ENCODE assay signal across 20 mouse cellular contexts in genomic region chr4:141136126-141136525, GRCm38 (mm10). TPM values are rescaled to one million over a fixed set of nuclear protein-coding genes. Genes with fewer than 3 reads are reported as not detected.
DNase-seq lines count a peak whose midpoint lies in the region; ATAC-seq and TF ChIP-seq lines count a peak whose summit lies in the region.
"Had no signal": no experiment of that assay in that cellular context is flagged by ENCODE, and none has a peak within 500 bp of the region (broad histone marks: within the 10 kb centered on the region; RNA-seq: fewer than 3 reads in every experiment).

No protein-coding gene starts in this region.

- no peak for ATAC-seq in hindbrain, embryonic 13.5 days (ENCODE audit: low FRiP score)
- ATAC-seq in hindbrain, embryonic 14.5 days (ENCODE audit: low FRiP score), result no peak
- ATAC-seq in midbrain, embryonic 14.5 days (ENCODE audit: low FRiP score, low TSS enrichment), result no peak
- no peak for ATAC-seq in intestine, postnatal 0 days
- ATAC-seq in stomach, embryonic 16.5 days (ENCODE audit: insufficient read depth, low FRiP score), result no peak
- ATAC-seq: forebrain, embryonic 14.5 days; midbrain, embryonic 15.5 days had no signal

- H3K4me3 ChIP-seq in hindbrain, embryonic 13.5 days, result no peak overlapping the region
- H3K4me3 ChIP-seq in hindbrain, embryonic 14.5 days (replicated peaks; ENCODE audit: low read length), result no peak overlapping the region
- H3K4me3 ChIP-seq in midbrain, embryonic 10.5 days, result peak overlapping the region; percentile 29
- H3K4me3 ChIP-seq in midbrain, embryonic 14.5 days (replicated peaks; ENCODE audit: low read depth, low read length), result no peak overlapping the region
- no peak overlapping the region for H3K4me3 ChIP-seq in intestine, postnatal 0 days (ENCODE audit: low read depth, low read length)
- H3K4me3 ChIP-seq in stomach, embryonic 16.5 days (replicated peaks; ENCODE audit: low read length), result no peak overlapping the region
- H3K4me3 ChIP-seq: layer of hippocampus, adult 2 months; limb, embryonic 13.5 days; midbrain, embryonic 15.5 days had no signal

- no peak for TF ChIP-seq CTCF in intestine, postnatal 0 days (IDR thresholded peaks at IDR 0.05; ENCODE audit: low read depth)

- no peaks in the 10 kb centered on the region for H3K36me3 ChIP-seq in hindbrain, embryonic 13.5 days
- no peaks in the 10 kb centered on the region for H3K36me3 ChIP-seq in hindbrain, embryonic 14.5 days (replicated peaks; ENCODE audit: control insufficient read depth, insufficient read depth)
- H3K36me3 ChIP-seq in midbrain, embryonic 10.5 days, result peaks cover 19% of the 10 kb centered on the region
- H3K36me3 ChIP-seq in midbrain, embryonic 14.5 days (ENCODE audit: control insufficient read depth, insufficient read depth, low read length), result no peaks in the 10 kb centered on the region
- no peaks in the 10 kb centered on the region for H3K36me3 ChIP-seq in intestine, postnatal 0 days (ENCODE audit: control insufficient read depth, insufficient read depth)
- no peaks in the 10 kb centered on the region for H3K36me3 ChIP-seq in stomach, embryonic 16.5 days (ENCODE audit: control insufficient read depth, insufficient read depth, low read length)
- H3K36me3 ChIP-seq: midbrain, embryonic 15.5 days had no signal

- peak overlapping the region; percentile 9; the same call in 1 of the 2 replicates for H3K4me2 ChIP-seq in hindbrain, embryonic 13.5 days
- H3K4me2 ChIP-seq in hindbrain, embryonic 14.5 days (replicated peaks), result no peak overlapping the region
- no peak overlapping the region for H3K4me2 ChIP-seq in midbrain, embryonic 14.5 days (ENCODE audit: low read length)
- H3K4me2 ChIP-seq in intestine, postnatal 0 days (replicated peaks; ENCODE audit: low read depth), result peak overlapping the region; percentile 45
- no peak overlapping the region for H3K4me2 ChIP-seq in stomach, embryonic 16.5 days (ENCODE audit: low read depth, low read length)
- H3K4me2 ChIP-seq: limb, embryonic 13.5 days; midbrain, embryonic 15.5 days had no signal

- H3K4me1 ChIP-seq in hindbrain, embryonic 13.5 days (replicated peaks), result peaks cover 71% of the 10 kb centered on the region
- peaks cover 58% of the 10 kb centered on the region for H3K4me1 ChIP-seq in hindbrain, embryonic 14.5 days (replicated peaks; ENCODE audit: control insufficient read depth, insufficient read depth, low read length)
- peaks cover 73% of the 10 kb centered on the region for H3K4me1 ChIP-seq in midbrain, embryonic 10.5 days
- H3K4me1 ChIP-seq in midbrain, embryonic 14.5 days (ENCODE audit: control insufficient read depth, insufficient read depth, low read length), result peaks cover 38% of the 10 kb centered on the region
- H3K4me1 ChIP-seq in intestine, postnatal 0 days (replicated peaks; ENCODE audit: control insufficient read depth, insufficient read depth, low read length), result peaks cover 33% of the 10 kb centered on the region
- peaks cover 60% of the 10 kb centered on the region for H3K4me1 ChIP-seq in stomach, embryonic 16.5 days (ENCODE audit: control insufficient read depth, insufficient read depth, low read length)

- no peaks in the 10 kb centered on the region for H3K27me3 ChIP-seq in hindbrain, embryonic 13.5 days
- no peaks in the 10 kb centered on the region for H3K27me3 ChIP-seq in hindbrain, embryonic 14.5 days (ENCODE audit: control insufficient read depth, insufficient read depth, low read length)
- H3K27me3 ChIP-seq in midbrain, embryonic 10.5 days (ENCODE audit: low read depth, poor library complexity, severe bottlenecking), result no peaks in the 10 kb centered on the region
- H3K27me3 ChIP-seq in midbrain, embryonic 14.5 days (ENCODE audit: control insufficient read depth, insufficient read depth, low read length), result no peaks in the 10 kb centered on the region
- no peaks in the 10 kb centered on the region for H3K27me3 ChIP-seq in intestine, postnatal 0 days (replicated peaks; ENCODE audit: control insufficient read depth, insufficient read depth, low read length)
- no peaks in the 10 kb centered on the region for H3K27me3 ChIP-seq in stomach, embryonic 16.5 days (ENCODE audit: control insufficient read depth, insufficient read depth, low read length)
- H3K27me3 ChIP-seq: limb, embryonic 13.5 days; midbrain, embryonic 15.5 days had no signal

- peak overlapping the region; percentile 51; the same call in 1 of the 2 replicates for H3K9ac ChIP-seq in hindbrain, embryonic 13.5 days
- H3K9ac ChIP-seq in hindbrain, embryonic 14.5 days, result no peak overlapping the region; the same call in 1 of the 2 replicates
- H3K9ac ChIP-seq in midbrain, embryonic 14.5 days (replicated peaks; ENCODE audit: low read length), result no peak overlapping the region
- H3K9ac ChIP-seq in intestine, postnatal 0 days (ENCODE audit: low read depth, low read length), result peak overlapping the region; percentile 7; the same call in 1 of the 2 replicates
- no peak overlapping the region for H3K9ac ChIP-seq in stomach, embryonic 16.5 days (ENCODE audit: low read length)
- H3K9ac ChIP-seq: limb, embryonic 13.5 days; midbrain, embryonic 15.5 days had no signal

- 68% methylated on average over 7 of the region's 7 CpGs for WGBS in hindbrain, embryonic 13.5 days
- WGBS in hindbrain, embryonic 14.5 days, result 70% methylated on average over 7 of the region's 7 CpGs
- WGBS in midbrain, embryonic 10.5 days, result 77% methylated on average over 7 of the region's 7 CpGs
- WGBS in midbrain, embryonic 14.5 days, result 61% methylated on average over 7 of the region's 7 CpGs
- 51% methylated on average over 7 of the region's 7 CpGs for WGBS in intestine, postnatal 0 days
- 70% methylated on average over 7 of the region's 7 CpGs for WGBS in stomach, embryonic 16.5 days

- H3K27ac ChIP-seq in hindbrain, embryonic 13.5 days, result no peak overlapping the region
- H3K27ac ChIP-seq in hindbrain, embryonic 14.5 days, result no peak overlapping the region
- peak overlapping the region; percentile 68 for H3K27ac ChIP-seq in midbrain, embryonic 10.5 days (replicated peaks)
- no peak overlapping the region for H3K27ac ChIP-seq in midbrain, embryonic 14.5 days (replicated peaks; ENCODE audit: low read depth, low read length)
- H3K27ac ChIP-seq in intestine, postnatal 0 days (ENCODE audit: low read depth, low read length), result peak overlapping the region; percentile 51
- H3K27ac ChIP-seq in stomach, embryonic 16.5 days (ENCODE audit: low read length), result 0 out of 2 replicates have a peak overlapping the region, but pooled peaks have one; percentile 4
- H3K27ac ChIP-seq: limb, embryonic 13.5 days; midbrain, embryonic 15.5 days had no signal

- DNase-seq in hindbrain, embryonic 14.5 days (ENCODE audit: low spot score), result no peak
- DNase-seq in midbrain, embryonic 10.5 days (ENCODE audit: low spot score), result no peak
- DNase-seq in midbrain, embryonic 14.5 days, result no peak
- DNase-seq in MN1 (ENCODE audit: low spot score), result no peak
- no peak for DNase-seq in layer of hippocampus, postnatal 10 days (ENCODE audit: low spot score in 2 of 2)
- DNase-seq: adrenal gland, postnatal 10 days; cerebellum, adult 9-10 months; embryo, embryonic 11 days; heart, adult 11 months; heart, postnatal 14 days; kidney, adult 18-20 months; lung, postnatal 36 days had no signal

- H3K9me3 ChIP-seq in hindbrain, embryonic 13.5 days, result no peaks in the 10 kb centered on the region
- no peaks in the 10 kb centered on the region for H3K9me3 ChIP-seq in hindbrain, embryonic 14.5 days (ENCODE audit: control insufficient read depth, low read length)
- no peaks in the 10 kb centered on the region for H3K9me3 ChIP-seq in midbrain, embryonic 10.5 days (replicated peaks)
- H3K9me3 ChIP-seq in midbrain, embryonic 14.5 days (ENCODE audit: control insufficient read depth, low read length), result no peaks in the 10 kb centered on the region
- no peaks in the 10 kb centered on the region for H3K9me3 ChIP-seq in intestine, postnatal 0 days (ENCODE audit: control insufficient read depth)
- H3K9me3 ChIP-seq in stomach, embryonic 16.5 days (replicated peaks; ENCODE audit: control insufficient read depth, low read length), result no peaks in the 10 kb centered on the region
- H3K9me3 ChIP-seq: limb, embryonic 13.5 days; midbrain, embryonic 15.5 days had no signal

RNA-seq across cellular contexts. Expression of gene Szrd1, which starts 3.4 kb away (rescaled TPM):
- polyA plus RNA-seq in hindbrain, embryonic 13.5 days (2015; fragmentation: Nextera tagmentation; extraction: Ambion mirVana), result 28.9 and 29.3 TPM in 2 replicates
- 17.8 and 23.7 TPM in 2 replicates for polyA plus RNA-seq in hindbrain, embryonic 14.5 days (2014; fragmentation: Nextera tagmentation; extraction: Ambion mirVana)
- polyA plus RNA-seq in midbrain, embryonic 10.5 days (2016; fragmentation: Nextera tagmentation; extraction: Ambion mirVana), result 35.2 and 36.3 TPM in 2 replicates
- 17.1 and 38.5 TPM in 2 replicates for polyA plus RNA-seq in midbrain, embryonic 14.5 days (2014; fragmentation: Nextera tagmentation; extraction: Ambion mirVana)
- polyA plus RNA-seq in intestine, postnatal 0 days (2015; fragmentation: Nextera tagmentation; extraction: Ambion mirVana), result 35.0 TPM in 2 replicates
- polyA plus RNA-seq in stomach, embryonic 16.5 days (2015; fragmentation: Nextera tagmentation; extraction: Ambion mirVana), result 51.6 and 53.0 TPM in 2 replicates
- 10 to 100 TPM; 47.5 to 57.3 TPM for total RNA-seq in layer of hippocampus, postnatal 10 days (2021)

RNA-seq across cellular contexts. Expression of gene Fbxo42, which starts 11.6 kb away (rescaled TPM):
- 21.9 and 22.3 TPM in 2 replicates for polyA plus RNA-seq in hindbrain, embryonic 13.5 days (2015; fragmentation: Nextera tagmentation; extraction: Ambion mirVana)
- 26.2 and 27.6 TPM in 2 replicates for polyA plus RNA-seq in hindbrain, embryonic 14.5 days (2014; fragmentation: Nextera tagmentation; extraction: Ambion mirVana)
- 24.2 and 25.3 TPM in 2 replicates for polyA plus RNA-seq in midbrain, embryonic 10.5 days (2016; fragmentation: Nextera tagmentation; extraction: Ambion mirVana)
- 28.6 and 31.9 TPM in 2 replicates for polyA plus RNA-seq in midbrain, embryonic 14.5 days (2014; fragmentation: Nextera tagmentation; extraction: Ambion mirVana)
- 11.6 and 14.3 TPM in 2 replicates for polyA plus RNA-seq in intestine, postnatal 0 days (2015; fragmentation: Nextera tagmentation; extraction: Ambion mirVana)
- 18.3 and 22.0 TPM in 2 replicates for polyA plus RNA-seq in stomach, embryonic 16.5 days (2015; fragmentation: Nextera tagmentation; extraction: Ambion mirVana)
- total RNA-seq in layer of hippocampus, postnatal 10 days (2021), result 10 to 100 TPM; 28.6 to 33.0 TPM

RNA-seq across cellular contexts. Expression of gene Spata21, which starts 48.0 kb away (rescaled TPM):
- 0.17 and 0.40 TPM in 2 replicates for polyA plus RNA-seq in hindbrain, embryonic 13.5 days (2015; fragmentation: Nextera tagmentation; extraction: Ambion mirVana)
- 0.46 and 0.96 TPM in 2 replicates for polyA plus RNA-seq in hindbrain, embryonic 14.5 days (2014; fragmentation: Nextera tagmentation; extraction: Ambion mirVana)
- 0.05 and 0.20 TPM in 2 replicates for polyA plus RNA-seq in midbrain, embryonic 10.5 days (2016; fragmentation: Nextera tagmentation; extraction: Ambion mirVana)
- polyA plus RNA-seq in midbrain, embryonic 14.5 days (2014; fragmentation: Nextera tagmentation; extraction: Ambion mirVana), result 0.24 TPM in 1 of 2 replicates, not detected in the other
- 0.12 and 0.33 TPM in 2 replicates for polyA plus RNA-seq in intestine, postnatal 0 days (2015; fragmentation: Nextera tagmentation; extraction: Ambion mirVana)
- polyA plus RNA-seq in stomach, embryonic 16.5 days (2015; fragmentation: Nextera tagmentation; extraction: Ambion mirVana), result 0.08 TPM in 1 of 2 replicates, not detected in the other
- under 1 TPM; 0.27 to 0.53 TPM for total RNA-seq in layer of hippocampus, postnatal 10 days (2021)
- total RNA-seq: adrenal gland, postnatal 10 days; heart, postnatal 14 days; layer of hippocampus, adult 2 months; MEL had no signal

RNA-seq across cellular contexts. Expression of gene Necap2, which starts 58.0 kb away (rescaled TPM):
- 52.6 and 57.3 TPM in 2 replicates for polyA plus RNA-seq in hindbrain, embryonic 13.5 days (2015; fragmentation: Nextera tagmentation; extraction: Ambion mirVana)
- 44.2 and 46.9 TPM in 2 replicates for polyA plus RNA-seq in hindbrain, embryonic 14.5 days (2014; fragmentation: Nextera tagmentation; extraction: Ambion mirVana)
- 54.8 TPM in 2 replicates for polyA plus RNA-seq in midbrain, embryonic 10.5 days (2016; fragmentation: Nextera tagmentation; extraction: Ambion mirVana)
- 38.4 and 43.3 TPM in 2 replicates for polyA plus RNA-seq in midbrain, embryonic 14.5 days (2014; fragmentation: Nextera tagmentation; extraction: Ambion mirVana)
- 103 TPM in 2 replicates for polyA plus RNA-seq in intestine, postnatal 0 days (2015; fragmentation: Nextera tagmentation; extraction: Ambion mirVana)
- polyA plus RNA-seq in stomach, embryonic 16.5 days (2015; fragmentation: Nextera tagmentation; extraction: Ambion mirVana), result 97.5 and 102 TPM in 2 replicates
- 10 to 100 TPM; 43.7 to 48.4 TPM for total RNA-seq in layer of hippocampus, postnatal 10 days (2021)

Comparison
In these comparisons a context has a peak if more than half of its experiments do, and no peak if none do; other contexts are left out.
1. H3K27ac ChIP-seq: peak in midbrain, embryonic 10.5 days (single experiment), intestine, postnatal 0 days (single experiment) and stomach, embryonic 16.5 days (single experiment); none in hindbrain, embryonic 13.5 days (single experiment), hindbrain, embryonic 14.5 days (single experiment) and midbrain, embryonic 14.5 days (single experiment).
2. H3K4me2 ChIP-seq: peak in hindbrain, embryonic 13.5 days (single experiment) and intestine, postnatal 0 days (single experiment); none in hindbrain, embryonic 14.5 days (single experiment), midbrain, embryonic 14.5 days (single experiment) and stomach, embryonic 16.5 days (single experiment).
3. H3K9ac ChIP-seq: peak in hindbrain, embryonic 13.5 days (single experiment) and intestine, postnatal 0 days (single experiment); none in hindbrain, embryonic 14.5 days (single experiment), midbrain, embryonic 14.5 days (single experiment) and stomach, embryonic 16.5 days (single experiment).